Mouse (Mus musculus) ES-Bruce4 (cell line): Measurements from ENCODE around the gene Sh2d1b1. TPM values are rescaled to one million over a fixed set of nuclear protein-coding genes. Genes with fewer than 3 reads are reported as not detected.
"Not testable (repeated sequence)": the region's sequence is repeated elsewhere in the genome, so short reads cannot be mapped to it uniquely, and the experiment has no call there.

Experiments used
- H3K27ac ChIP-seq: 2 replicates; pipeline ENCODE4 v1.5.1; 2012; ENCODE audit warnings: low read length, inconsistent platforms; ENCODE audit not compliant: insufficient read depth
- H3K27me3 ChIP-seq: 2 replicates; pipeline ENCODE4 v1.6.1; 2012; ENCODE audit warnings: mild to moderate bottlenecking, low read length, inconsistent platforms; ENCODE audit not compliant: control insufficient read depth, poor library complexity, insufficient read depth, severe bottlenecking
- H3K36me3 ChIP-seq: 2 replicates; pipeline ENCODE4 v1.6.1; 2012; ENCODE audit warnings: inconsistent platforms, mild to moderate bottlenecking, low read length, moderate library complexity; ENCODE audit not compliant: control insufficient read depth, poor library complexity, insufficient read depth, severe bottlenecking
- H3K4me1 ChIP-seq: one replicate; pipeline ENCODE4 v1.8.1; 2011; ENCODE audit warnings: low read length; ENCODE audit not compliant: control insufficient read depth, insufficient read depth
- H3K4me3 ChIP-seq: 2 replicates; pipeline ENCODE4 v1.5.1; 2011; ENCODE audit warnings: low read depth, mild to moderate bottlenecking, low read length
- H3K9ac ChIP-seq: 2 replicates; pipeline ENCODE4 v1.6.1; 2012; ENCODE audit warnings: low read depth, mild to moderate bottlenecking, inconsistent platforms; ENCODE audit not compliant: poor library complexity, severe bottlenecking
- H3K9me3 ChIP-seq: replicated peaks from 2 replicates; pipeline ENCODE4 v1.6.1; 2012; ENCODE audit warnings: mild to moderate bottlenecking, low read length, inconsistent platforms; ENCODE audit not compliant: control insufficient read depth, poor library complexity, insufficient read depth, severe bottlenecking
- CTCF ChIP-seq: IDR thresholded peaks from one replicate; pipeline ENCODE4 v1.8.1; 2011; ENCODE audit warnings: low read depth, low read length
- EP300 ChIP-seq: IDR thresholded peaks from 2 replicates; pipeline ENCODE4 v1.6.1; 2011; ENCODE audit warnings: low read depth, low read length; ENCODE audit not compliant: insufficient read depth
- POLR2A ChIP-seq: IDR thresholded peaks from one replicate; pipeline ENCODE4 v1.8.1; 2011; ENCODE audit warnings: low read length; ENCODE audit not compliant: insufficient read depth
- polyA plus RNA-seq: library from polyadenylated mRNA; stranded (reverse); fragments of >200 nt; gene quantifications from 2 replicates; pipeline ENCODE4 v1.2.4, GENCODE M21; 2011; ENCODE audit warnings: low read depth; ENCODE audit not compliant: missing spikeins, insufficient read depth, insufficient read length

Gene Sh2d1b1
- polyA plus RNA-seq, result not detected in 2 replicates

DNA sequence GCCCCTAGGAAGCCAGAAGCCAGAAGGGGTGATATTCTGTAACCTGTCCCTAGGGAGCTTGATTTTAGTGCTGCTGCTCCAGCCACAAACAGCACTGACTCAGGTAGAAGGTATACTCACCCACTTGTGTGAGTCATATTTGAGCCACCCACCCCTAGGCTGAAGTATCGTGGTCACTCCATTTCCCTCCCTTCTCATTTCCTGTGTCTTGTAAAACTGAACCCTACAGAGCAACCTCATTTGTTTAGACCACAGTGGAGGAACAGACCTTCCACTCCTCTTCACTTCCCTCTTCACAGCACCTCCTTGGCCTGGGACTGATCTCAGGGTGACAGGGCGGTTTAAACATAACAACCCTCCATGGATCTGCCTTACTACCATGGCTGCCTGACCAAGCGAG lies at the start of gene Sh2d1b1:
Gene Sh2d1b1 (plus strand): TSS at position 305 of the 400 bp plus-strand sequence.
- Histone ChIP-seq H3K4me1 (no peaks in the 10 kb centered on the region), H3K9ac (no peak within 1 kb of the TSS)

GRCm38 (mm10) chr1:170232688-170233087 lies 44.4 kb upstream of the Sh2d1b1 start, which contains the start of gene Sh2d1b2:
Gene Sh2d1b2 (plus strand): TSS chr1:170232749.
- H3K27me3 ChIP-seq, H3K4me1 ChIP-seq: not testable (repeated sequence)

More for the DNA sequence above, at the start of gene Sh2d1b1:
- Histone ChIP-seq H3K4me3 (no peak within 1 kb of the TSS), H3K27ac (no peak within 1 kb of the TSS), H3K27me3 (no peaks in the 10 kb centered on the region), H3K36me3 (no peaks in the 10 kb centered on the region), H3K9me3 (no peaks in the 10 kb centered on the region; the same call in 1 of the 2 replicates)
- TF ChIP-seq EP300 (no peak), CTCF (no peak), POLR2A (no peak)

DNA sequence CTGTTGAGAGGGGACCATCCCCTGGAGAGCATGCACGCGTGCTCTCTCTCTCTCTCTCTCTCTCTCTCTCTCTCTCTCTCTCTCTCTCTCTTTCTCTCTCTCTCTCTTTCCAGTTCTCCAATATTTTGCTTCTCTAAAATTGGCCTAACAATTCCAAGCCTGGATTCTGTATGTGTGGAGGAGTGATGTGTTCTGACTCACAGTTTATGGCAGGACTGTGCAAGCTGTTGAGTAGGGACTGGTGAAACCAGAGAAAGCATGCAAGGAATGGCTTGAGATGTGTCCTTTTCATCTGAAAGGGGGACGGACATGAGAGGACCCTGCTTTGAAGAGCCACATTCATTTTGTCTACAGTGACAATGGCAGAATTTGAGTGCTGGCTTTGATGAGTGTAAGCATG lies 32.1 kb upstream of the Sh2d1b1 start:
- Histone ChIP-seq H3K27me3 (no peaks in the 10 kb centered on the region), H3K9ac (no peak overlapping the region), H3K27ac (no peak overlapping the region), H3K9me3 (no peaks in the 10 kb centered on the region), H3K4me3 (no peak overlapping the region), H3K36me3 (no peaks in the 10 kb centered on the region), H3K4me1 (no peaks in the 10 kb centered on the region)
- TF ChIP-seq POLR2A (no peak), EP300 (no peak), CTCF (no peak)

More at GRCm38 (mm10) chr1:170232688-170233087, 44.4 kb upstream of the Sh2d1b1 start, which contains the start of gene Sh2d1b2:
- H3K27ac ChIP-seq, H3K9me3 ChIP-seq, H3K36me3 ChIP-seq, H3K9ac ChIP-seq, H3K4me3 ChIP-seq: not testable (repeated sequence)

GRCm38 (mm10) chr1:170254893-170255559 lies 22.1 kb upstream of the Sh2d1b1 start:
- Histone ChIP-seq H3K27me3 (no peaks in the 10 kb centered on the region), H3K9ac (peak overlapping the region; percentile 87), H3K36me3 (no peaks in the 10 kb centered on the region), H3K4me3 (peak overlapping the region; percentile 95), H3K4me1 (no peaks in the 10 kb centered on the region), H3K9me3 (no peaks in the 10 kb centered on the region), H3K27ac (no peak overlapping the region)
- TF ChIP-seq POLR2A (no peak), EP300 (no peak), CTCF (no peak)

- no peak for TF ChIP-seq POLR2A
- no peak for TF ChIP-seq CTCF
- TF ChIP-seq EP300, result no peak
- H3K9ac ChIP-seq, result peak overlapping the region; percentile 87
These were observed 21.6 kb upstream of the Sh2d1b1 start for GRCm38 (mm10) chr1:170255560-170255910.

GRCm38 (mm10) chr1:170270281-170270680 lies 6.8 kb upstream of the Sh2d1b1 start:
- Histone ChIP-seq H3K4me3 (no peak overlapping the region), H3K27ac (no peak overlapping the region), H3K9me3 (peaks cover 2% of the 10 kb centered on the region; the same call in 1 of the 2 replicates), H3K9ac (no peak overlapping the region), H3K36me3 (no peaks in the 10 kb centered on the region), H3K4me1 (no peaks in the 10 kb centered on the region), H3K27me3 (no peaks in the 10 kb centered on the region; the same call in 1 of the 2 replicates)
- TF ChIP-seq EP300 (no peak), CTCF (no peak), POLR2A (no peak)

More at GRCm38 (mm10) chr1:170255560-170255910, 21.6 kb upstream of the Sh2d1b1 start:
- Histone ChIP-seq H3K4me1 (no peaks in the 10 kb centered on the region), H3K27me3 (no peaks in the 10 kb centered on the region), H3K36me3 (no peaks in the 10 kb centered on the region), H3K27ac (no peak overlapping the region), H3K9me3 (no peaks in the 10 kb centered on the region), H3K4me3 (peak overlapping the region; percentile 95)
